Mouse (Mus musculus): ENCODE data around the gene Acvr1.
A peak's percentile ranks its signal among the peaks of the same experiment; 100 is the strongest.

Acvr1 gene

DNA sequence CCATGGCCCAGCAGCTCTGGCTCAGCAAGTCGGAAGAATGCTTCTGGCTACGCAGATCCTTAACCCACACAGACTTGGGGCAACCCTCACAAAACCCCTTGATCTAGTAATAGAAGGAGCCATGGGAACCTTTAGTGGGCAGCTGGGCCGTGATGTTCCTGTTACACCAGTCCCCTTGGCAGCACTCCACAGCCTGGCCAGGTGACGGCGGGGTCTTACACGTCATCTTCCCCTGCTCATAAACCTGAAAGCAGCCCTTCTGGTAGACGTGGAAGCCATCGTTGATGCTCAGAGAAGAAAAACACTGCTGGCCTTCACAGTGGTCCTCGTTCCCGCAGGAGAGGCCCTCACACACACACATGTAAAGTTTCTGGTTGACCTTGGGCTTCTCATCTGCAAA, 87.4 kb downstream of the Acvr1 start:
- no peak for DNase-seq (ENCODE audit: low read depth, low spot score)

GRCm38 (mm10) chr2:58478144-58478543, 88.8 kb downstream of the Acvr1 start:
- no peak for DNase-seq (ENCODE audit: low read depth, low spot score)

DNA sequence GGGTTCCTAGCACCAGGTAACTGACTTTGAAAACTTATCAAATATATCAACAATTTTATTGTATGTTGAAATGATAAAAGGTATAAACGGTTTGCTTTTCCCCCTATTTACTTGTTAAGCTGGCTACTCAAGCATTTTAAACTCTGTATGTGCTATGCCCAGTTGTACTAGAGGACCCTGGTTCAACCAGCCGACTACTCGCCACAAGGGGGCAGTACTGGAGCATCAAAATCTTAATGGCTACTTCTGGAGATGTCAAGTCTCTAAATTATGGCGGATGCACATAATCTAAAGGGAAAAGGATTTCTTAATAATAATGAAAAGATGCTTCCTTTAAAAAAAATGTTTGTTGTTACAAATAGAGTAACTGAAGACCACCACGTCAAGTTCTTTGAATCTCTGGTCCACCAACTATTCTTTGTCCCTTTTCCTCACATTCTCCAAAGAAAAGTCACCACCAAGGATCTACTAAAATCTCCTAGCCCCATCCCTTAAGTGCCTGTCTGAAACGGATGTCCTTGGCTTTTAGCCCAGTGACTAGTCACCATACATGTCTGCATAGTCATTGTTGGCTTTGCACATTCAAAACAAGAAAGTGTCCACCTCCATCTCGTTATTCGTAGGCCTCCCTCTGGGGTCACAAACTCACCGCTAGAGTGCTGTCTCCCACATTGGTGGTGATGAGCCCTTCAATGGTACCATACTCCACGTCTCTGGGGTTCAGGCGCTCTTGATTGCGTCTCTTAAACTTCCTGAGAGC, 89.8 kb downstream of the Acvr1 start:
- DNase-seq (ENCODE audit: low read depth, low spot score) = peak; percentile 68

GRCm38 (mm10) chr2:58475578-58475977, 91.4 kb downstream of the Acvr1 start:
- DNase-seq (ENCODE audit: low read depth, low spot score) = no peak

- no peak for DNase-seq (ENCODE audit: low read depth, low spot score)
Measured at GRCm38 (mm10) chr2:58470290-58470689, 96.7 kb downstream of the Acvr1 start.

- no peak for DNase-seq (ENCODE audit: low read depth, low spot score)
Measured at GRCm38 (mm10) chr2:58469816-58470215, 97.1 kb downstream of the Acvr1 start, which contains the start of gene Gm17409. Gm17409 (plus strand) TSS chr2:58470116.

- DNase-seq (ENCODE audit: low read depth, low spot score) = no peak
Measured at GRCm38 (mm10) chr2:58458820-58459371, 108.1 kb downstream of the Acvr1 start.

DNA sequence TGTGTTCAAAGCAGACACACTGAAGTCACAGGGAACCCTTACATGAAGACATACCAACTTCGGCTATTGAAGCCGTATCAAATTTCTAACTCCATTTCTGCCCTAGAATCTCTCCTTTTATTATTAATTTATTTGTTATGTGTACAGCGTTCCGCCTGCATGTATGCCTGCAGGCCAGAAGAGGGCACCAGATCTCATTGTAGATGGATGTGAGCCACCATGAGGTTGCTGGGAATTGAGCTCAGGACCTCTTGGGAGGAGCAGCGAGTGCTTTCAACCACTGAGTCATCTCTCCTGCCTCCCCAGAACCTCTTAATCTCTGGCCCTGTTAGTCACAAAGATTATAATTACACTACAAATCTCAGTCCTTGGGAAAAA, 109.5 kb downstream of the Acvr1 start:
- no peak for DNase-seq (ENCODE audit: low read depth, low spot score)

GRCm38 (mm10) chr2:58456843-58457487, 110.0 kb downstream of the Acvr1 start:
- DNase-seq (ENCODE audit: low read depth, low spot score) = no peak

GRCm38 (mm10) chr2:58454095-58454865, 112.7 kb downstream of the Acvr1 start:
- DNase-seq (ENCODE audit: low read depth, low spot score) = no peak

DNA sequence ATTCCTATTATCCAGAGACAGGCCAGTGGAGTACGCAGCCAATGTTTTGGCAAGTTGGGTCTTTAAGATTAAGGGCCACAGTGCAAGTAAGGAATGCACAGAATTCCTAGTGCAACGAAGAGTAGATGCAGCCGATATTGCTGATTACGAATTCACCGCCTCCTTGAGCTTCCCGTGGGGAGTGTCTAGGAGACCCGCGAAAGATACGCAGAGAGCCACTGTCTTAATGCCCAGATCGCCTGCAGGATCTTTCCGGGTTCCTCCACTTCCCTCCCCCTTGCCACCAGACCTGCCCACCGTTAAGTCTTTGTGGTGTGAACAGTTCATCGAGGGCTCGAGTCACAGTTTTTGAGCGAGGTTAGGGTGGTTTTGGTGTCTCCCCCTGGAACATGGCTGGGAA, 120.0 kb downstream of the Acvr1 start:
- DNase-seq (ENCODE audit: low read depth, low spot score) = no peak

DNA sequence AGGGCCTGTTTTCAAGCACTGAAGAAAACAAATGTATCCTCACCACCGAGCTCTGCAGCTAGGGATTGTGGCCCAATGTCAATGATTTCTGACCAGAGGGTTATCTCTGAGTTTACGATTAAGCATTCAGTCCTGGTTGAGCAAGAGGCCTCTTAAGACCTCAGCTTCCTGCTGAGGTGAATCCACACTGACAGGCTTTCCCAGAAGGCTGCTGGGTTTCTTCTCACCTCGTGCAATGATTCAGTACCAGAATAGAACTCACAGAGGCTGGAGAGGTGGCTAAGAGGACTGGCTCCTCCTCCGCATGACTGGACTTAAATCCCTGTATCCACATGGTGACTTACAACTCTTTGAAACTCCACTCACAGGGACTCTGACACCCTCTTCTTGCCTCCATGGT, 123.8 kb downstream of the Acvr1 start:
- DNase-seq (ENCODE audit: low read depth, low spot score) = no peak

DNA sequence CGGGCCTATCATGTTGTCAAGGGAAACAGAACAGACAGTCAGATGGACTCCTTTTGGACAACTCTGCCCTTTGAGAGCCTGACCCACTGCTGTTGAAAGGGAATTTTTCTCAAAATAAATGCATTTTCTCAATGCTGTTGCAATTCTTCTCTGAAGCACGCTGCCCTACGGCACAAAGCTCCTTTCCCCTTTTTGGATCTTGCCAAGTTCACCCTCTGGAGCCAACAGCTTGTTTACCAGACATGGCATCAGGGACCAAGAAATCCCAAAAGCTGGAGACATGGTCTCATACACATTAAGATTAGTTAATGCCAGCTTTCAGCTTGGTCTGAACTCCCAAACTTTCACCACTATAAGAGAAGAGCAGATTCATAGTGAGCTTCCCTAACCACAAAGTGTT, 130.0 kb downstream of the Acvr1 start:
- DNase-seq (ENCODE audit: low read depth, low spot score) = no peak

DNA sequence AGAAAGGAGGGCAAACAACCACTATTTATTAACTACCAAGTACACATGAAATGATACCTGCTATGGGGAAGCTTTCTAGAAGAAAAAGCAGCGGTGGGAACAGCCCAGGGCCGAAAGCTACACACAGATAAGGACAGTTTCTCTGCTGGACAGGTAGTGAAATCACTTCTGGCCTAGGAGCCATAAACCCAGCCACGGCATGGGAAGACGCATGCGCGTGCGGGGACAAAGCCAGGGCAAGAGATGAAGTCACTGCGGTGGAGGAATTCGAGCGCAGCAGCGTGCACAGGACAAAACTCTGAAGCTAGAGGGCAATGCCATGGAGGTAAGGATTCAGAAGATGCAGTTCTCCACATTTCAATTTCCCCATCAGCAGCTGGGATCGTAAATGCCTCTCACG, 131.4 kb downstream of the Acvr1 start:
- DNase-seq (ENCODE audit: low read depth, low spot score) = no peak

- no peak for DNase-seq (ENCODE audit: low read depth, low spot score)
Measured at GRCm38 (mm10) chr2:58434438-58434837, 132.5 kb downstream of the Acvr1 start.

- no peak for DNase-seq (ENCODE audit: low read depth, low spot score)
Measured at GRCm38 (mm10) chr2:58433317-58433716, 133.6 kb downstream of the Acvr1 start.

- DNase-seq (ENCODE audit: low read depth, low spot score) = peak; percentile 83
Measured at GRCm38 (mm10) chr2:58432211-58432610, 134.7 kb downstream of the Acvr1 start.

- DNase-seq (ENCODE audit: low read depth, low spot score) = no peak
Measured at GRCm38 (mm10) chr2:58425436-58426004, 141.4 kb downstream of the Acvr1 start.

DNA sequence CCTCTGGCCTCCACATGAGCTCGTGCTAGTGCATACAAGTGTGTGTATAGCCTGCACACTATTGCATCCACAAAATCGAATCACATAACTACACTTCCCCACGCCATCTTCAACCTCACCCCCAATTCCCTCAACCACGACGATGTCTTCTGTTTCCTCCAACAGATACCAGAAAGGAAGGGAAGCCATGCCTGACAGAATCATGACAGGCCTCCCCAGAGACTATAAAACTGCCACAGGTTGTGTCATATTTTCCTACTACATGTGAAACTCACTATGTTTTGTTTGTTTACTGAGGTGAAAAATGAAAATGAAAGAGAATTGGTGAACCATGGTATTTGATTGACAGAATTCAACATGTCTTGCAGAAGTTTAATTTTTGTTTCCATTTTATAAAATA, 143.6 kb downstream of the Acvr1 start:
- DNase-seq (ENCODE audit: low read depth, low spot score) = no peak

- DNase-seq (ENCODE audit: low read depth, low spot score) = no peak
Measured at GRCm38 (mm10) chr2:58419571-58419970, 147.4 kb downstream of the Acvr1 start.

DNA sequence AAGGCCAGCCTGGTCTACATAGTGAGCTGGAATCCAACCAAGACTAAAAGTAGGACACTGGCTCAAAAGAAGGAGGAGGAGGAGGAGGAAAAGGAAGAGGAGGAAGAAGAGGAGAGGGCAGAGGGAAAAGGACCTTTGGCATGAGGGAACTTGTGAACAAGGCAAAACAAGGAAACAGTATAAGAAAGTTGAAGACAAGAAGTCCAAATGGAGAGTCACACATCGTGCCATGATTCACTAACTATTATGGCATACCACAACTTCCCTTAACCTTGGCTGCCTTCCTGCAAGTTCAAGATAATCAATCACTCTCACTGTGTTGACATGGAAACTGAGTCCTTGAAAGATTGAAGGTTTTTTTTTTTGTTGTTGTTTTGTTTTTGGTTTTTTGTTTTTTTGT, 148.8 kb downstream of the Acvr1 start:
- no peak for DNase-seq (ENCODE audit: low read depth, low spot score)

DNA sequence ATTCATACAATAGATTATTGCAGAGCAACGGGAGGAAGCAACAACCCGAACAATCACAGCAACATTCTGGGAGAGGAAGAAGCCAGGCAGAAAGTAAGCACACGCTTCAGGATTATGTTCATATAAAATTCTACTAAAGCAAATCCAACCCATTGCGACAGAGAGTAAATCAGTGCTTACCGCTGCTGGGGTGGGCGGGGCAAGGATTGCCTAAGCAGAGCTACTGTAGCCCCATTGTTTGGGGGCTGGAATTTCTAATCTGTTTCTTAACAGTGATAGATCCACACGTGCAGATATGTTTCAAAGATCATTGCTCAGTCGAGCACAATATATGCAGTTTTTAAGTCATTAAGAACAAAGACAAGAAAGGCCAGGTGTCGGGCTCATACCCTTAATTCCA, 149.3 kb downstream of the Acvr1 start:
- DNase-seq (ENCODE audit: low read depth, low spot score) = no peak

Data from telencephalon, adult 2 months (tissue).